Mouse (Mus musculus) testis, adult 2 months (tissue): ENCODE measurements around the gene Olfr1440.

ENCODE experiments used
- CTCF ChIP-seq: fragments of 200-500 bp; IDR thresholded peaks from 2 replicates; pipeline ENCODE4 v1.5.1; 2012; ENCODE audit warnings: low read depth, mild to moderate bottlenecking, inconsistent platforms, low read length, moderate library complexity; ENCODE audit not compliant: control insufficient read depth, insufficient read depth, insufficient replicate concordance
- POLR2A ChIP-seq: fragments of 200-500 bp; IDR thresholded peaks from 2 replicates; pipeline ENCODE4 v1.6.1; 2012; ENCODE audit warnings: low read depth, mild to moderate bottlenecking, inconsistent platforms, low read length, moderate library complexity; ENCODE audit not compliant: control insufficient read depth

GRCm38 (mm10) chr19:12413737-12414136, 26.7 kb downstream of the Olfr1440 start:
- no peak for TF ChIP-seq CTCF
- TF ChIP-seq POLR2A = no peak
